Mouse (Mus musculus) retina, postnatal 1 day (tissue): ENCODE measurements at regions not wholly inside any gene's neighbourhood (a gene's known extent, or its start where the extent isn't known, plus 50 kb on each side); places are given as distances from the start of the nearest gene placed in this dataset.

Source experiments
- DNase-seq: peaks from one replicate; pipeline ENCODE4 v3.0.0-alpha.2; 2012

GRCm38 (mm10) chr7:65588197-65588596, 56.5 kb upstream of the Tarsl2 start:
- no peak for DNase-seq

- DNase-seq, result peak; percentile 80
Observed at GRCm38 (mm10) chr7:65586429-65586828, 58.3 kb upstream of the Tarsl2 start.

- peak; percentile 57 for DNase-seq
Observed at GRCm38 (mm10) chr7:65585251-65585650, 57.7 kb upstream of the Tjp1 start.

GRCm38 (mm10) chr7:65580938-65581534, 53.5 kb upstream of the Tjp1 start:
- DNase-seq, result no peak
